Mouse (Mus musculus) liver, embryonic 15.5 days (tissue): ENCODE measurements around the gene Bcl6b. TPM values are rescaled to one million over a fixed set of nuclear protein-coding genes. Genes with fewer than 3 reads are reported as not detected.
A peak's percentile ranks its signal among the peaks of the same experiment; 100 is the strongest.

ENCODE experiments used
- ATAC-seq: fragments of 200-750 bp; cut with Nextera tagmentation; 2 replicates; pipeline ENCODE4 v1.8.0; 2017; ENCODE audit warnings: moderate number of reproducible peaks, mild to moderate bottlenecking, moderate library complexity; ENCODE audit not compliant: insufficient read depth
- H3K27ac ChIP-seq: fragments of 300-500 bp; sonication (generic); replicated peaks from 2 replicates; pipeline ENCODE4 v1.5.1; 2015; ENCODE audit warnings: mild to moderate bottlenecking, inconsistent platforms
- H3K27me3 ChIP-seq: fragments of 300-500 bp; sonication (generic); 2 replicates; pipeline ENCODE4 v1.6.1; 2015; ENCODE audit warnings: mild to moderate bottlenecking, inconsistent platforms
- H3K36me3 ChIP-seq: fragments of 300-500 bp; sonication (generic); replicated peaks from 2 replicates; pipeline ENCODE4 v1.6.1; 2015; ENCODE audit warnings: moderate library complexity, mild to moderate bottlenecking, inconsistent platforms
- H3K4me1 ChIP-seq: fragments of 300-500 bp; sonication (generic); replicated peaks from 2 replicates; pipeline ENCODE4 v1.6.1; 2015; ENCODE audit warnings: inconsistent platforms
- H3K4me2 ChIP-seq: fragments of 300-500 bp; sonication (generic); 2 replicates; pipeline ENCODE4 v1.6.1; 2015; ENCODE audit warnings: moderate library complexity, mild to moderate bottlenecking, inconsistent platforms
- H3K4me3 ChIP-seq: fragments of 300-500 bp; sonication (generic); replicated peaks from 2 replicates; pipeline ENCODE4 v1.5.1; 2015; ENCODE audit warnings: mild to moderate bottlenecking, inconsistent platforms
- H3K9ac ChIP-seq: fragments of 300-500 bp; sonication (generic); 2 replicates; pipeline ENCODE4 v1.6.1; 2015; ENCODE audit warnings: moderate library complexity, mild to moderate bottlenecking, inconsistent platforms
- H3K9me3 ChIP-seq: fragments of 300-500 bp; sonication (generic); replicated peaks from 2 replicates; pipeline ENCODE4 v1.6.1; 2016; ENCODE audit warnings: inconsistent platforms
- WGBS: fragments of 180-500 bp; shearing (Covaris S2); methylation state at CpG from one replicate; pipeline ENCODE4 v1.1.7; 2015; ENCODE audit warnings: mixed read lengths; ENCODE audit not compliant: insufficient replicate concordance; 5-methylcytosine and 5-hydroxymethylcytosine counted together
- polyA plus RNA-seq: library from polyadenylated mRNA; unstranded; fragments of >200 nt; fragmentation: Nextera tagmentation; extraction: Ambion mirVana; gene quantifications from 2 replicates; pipeline ENCODE4 v1.2.1, GENCODE M21; 2015

The Bcl6b gene
- polyA plus RNA-seq, 1 experiment from 2014 or later = 2.1 TPM

DNA sequence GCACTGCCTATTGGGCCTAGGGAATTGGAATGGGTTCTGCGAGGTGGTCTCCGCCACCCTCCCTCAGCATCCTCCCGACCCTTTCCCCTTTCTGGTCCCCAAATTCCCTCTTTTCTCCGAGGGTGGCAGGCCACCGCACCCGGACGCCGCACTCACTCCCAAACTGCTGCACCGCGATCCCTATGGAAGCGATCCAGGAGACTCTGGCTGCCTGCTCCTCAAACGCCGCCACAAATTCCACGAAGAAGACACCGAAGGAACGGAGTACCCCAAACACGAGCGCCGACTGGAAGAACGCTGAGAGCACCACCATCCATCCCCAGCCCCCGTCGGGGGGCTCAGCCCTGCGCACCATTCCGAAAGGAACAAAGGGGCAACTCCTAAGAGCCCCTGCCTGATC is 9.3 kb downstream of the Bcl6b start:
- Histone ChIP-seq H3K4me2 (peak overlapping the region; percentile 95), H3K9ac (peak overlapping the region; percentile 80), H3K9me3 (no peaks in the 10 kb centered on the region), H3K27ac (peak overlapping the region; percentile 98), H3K36me3 (no peaks in the 10 kb centered on the region), H3K4me3 (peak overlapping the region; percentile 68), H3K4me1 (peaks cover 72% of the 10 kb centered on the region), H3K27me3 (peaks cover 23% of the 10 kb centered on the region)
- 3% methylated on average over 24 of the region's 24 CpGs for WGBS
- ATAC-seq = no peak

DNA sequence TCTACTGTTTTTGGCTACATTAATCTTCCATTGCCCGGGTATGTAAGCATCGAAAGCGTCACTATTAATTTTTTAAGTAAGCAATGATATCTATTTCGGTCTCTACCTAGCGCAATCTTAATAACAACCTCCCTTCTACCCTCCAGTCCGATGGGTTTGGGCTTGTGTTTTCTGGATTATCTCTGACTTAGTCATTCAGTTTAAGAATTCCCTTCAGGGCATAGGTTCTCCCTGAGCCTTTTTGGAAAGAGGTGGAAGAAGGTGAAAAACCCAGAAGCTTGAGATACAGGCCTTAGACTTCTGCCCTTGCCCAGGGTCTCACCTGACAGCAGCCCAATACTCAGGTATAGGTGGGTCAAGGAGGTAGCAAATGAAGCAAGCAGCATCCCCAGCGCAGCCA is 9.7 kb downstream of the Bcl6b start:
- H3K27ac ChIP-seq = peak overlapping the region; percentile 98
- H3K9ac ChIP-seq = peak overlapping the region; percentile 80
- H3K4me1 ChIP-seq = peaks cover 71% of the 10 kb centered on the region
- 59% methylated on average over 7 of the region's 7 CpGs for WGBS
- H3K9me3 ChIP-seq = no peaks in the 10 kb centered on the region
- H3K4me2 ChIP-seq = peak overlapping the region; percentile 95
- H3K27me3 ChIP-seq = peaks cover 24% of the 10 kb centered on the region
- peak overlapping the region; percentile 68 for H3K4me3 ChIP-seq
- H3K36me3 ChIP-seq = no peaks in the 10 kb centered on the region
- no peak for ATAC-seq

DNA sequence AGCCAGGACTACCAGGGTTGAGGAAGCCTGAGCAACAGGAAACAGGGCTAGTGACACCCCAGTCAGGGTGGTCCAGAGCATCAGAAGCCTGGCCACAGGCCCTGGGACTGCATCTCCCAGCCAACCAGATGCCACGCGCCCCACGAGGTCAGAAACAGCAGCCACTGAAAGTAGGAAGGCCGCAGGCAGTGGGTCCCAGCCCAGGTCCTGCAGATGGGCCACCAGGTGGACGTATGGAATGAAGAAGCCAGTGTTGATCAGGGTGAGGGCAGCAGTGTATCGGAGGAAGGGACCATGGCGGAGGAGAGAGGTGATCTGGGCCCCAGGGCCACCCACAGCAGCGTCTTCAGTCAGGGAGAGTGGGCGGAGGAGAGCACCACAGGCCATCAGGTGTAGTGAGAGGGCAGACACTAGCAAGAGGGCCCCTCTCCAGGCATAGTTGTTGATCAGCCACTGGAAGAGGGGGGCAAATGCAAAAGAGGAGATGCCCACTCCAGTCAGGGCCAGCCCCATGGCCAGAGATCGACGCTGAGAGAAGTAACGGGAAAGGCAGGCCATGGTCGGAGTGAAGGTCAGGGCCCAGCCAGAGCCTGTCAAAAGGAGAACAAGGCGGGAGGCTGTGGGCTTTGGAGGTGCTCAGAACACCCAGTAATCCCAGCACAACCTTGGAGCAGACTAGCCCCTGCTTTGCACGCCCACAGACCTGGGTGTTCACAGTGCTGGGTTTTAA is 10.7 kb downstream of the Bcl6b start:
- no peaks in the 10 kb centered on the region for H3K9me3 ChIP-seq
- H3K9ac ChIP-seq = no peak overlapping the region
- peaks cover 33% of the 10 kb centered on the region for H3K27me3 ChIP-seq
- no peak overlapping the region for H3K27ac ChIP-seq
- 79% methylated on average over 15 of the region's 15 CpGs for WGBS
- no peak for ATAC-seq
- H3K36me3 ChIP-seq = no peaks in the 10 kb centered on the region
- peak overlapping the region; percentile 95 for H3K4me2 ChIP-seq
- peak overlapping the region; percentile 68 for H3K4me3 ChIP-seq
- peaks cover 71% of the 10 kb centered on the region for H3K4me1 ChIP-seq

DNA sequence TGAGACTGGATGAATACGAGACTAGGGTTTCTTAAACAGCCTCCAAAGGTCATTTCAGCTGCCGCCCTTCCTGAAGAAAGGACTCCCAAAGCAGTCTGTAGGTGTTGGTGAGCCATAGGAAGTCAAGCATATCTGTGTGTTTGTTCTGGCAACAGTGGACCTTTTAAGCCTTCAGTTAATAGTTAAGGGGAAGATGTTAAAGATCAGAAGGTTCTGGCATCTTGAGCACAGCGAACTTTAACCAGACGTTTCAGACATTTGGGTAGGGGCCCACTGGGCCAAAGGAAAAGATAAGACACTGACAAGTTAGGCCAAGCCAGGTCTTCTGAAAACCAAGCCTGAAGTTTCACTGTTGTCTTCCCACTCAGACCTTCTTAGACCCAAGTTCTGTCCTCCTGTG is 11.6 kb downstream of the Bcl6b start:
- 63% methylated on average over 4 of the region's 4 CpGs for WGBS
- Histone ChIP-seq H3K4me1 (peaks cover 67% of the 10 kb centered on the region), H3K4me3 (no peak overlapping the region)

DNA sequence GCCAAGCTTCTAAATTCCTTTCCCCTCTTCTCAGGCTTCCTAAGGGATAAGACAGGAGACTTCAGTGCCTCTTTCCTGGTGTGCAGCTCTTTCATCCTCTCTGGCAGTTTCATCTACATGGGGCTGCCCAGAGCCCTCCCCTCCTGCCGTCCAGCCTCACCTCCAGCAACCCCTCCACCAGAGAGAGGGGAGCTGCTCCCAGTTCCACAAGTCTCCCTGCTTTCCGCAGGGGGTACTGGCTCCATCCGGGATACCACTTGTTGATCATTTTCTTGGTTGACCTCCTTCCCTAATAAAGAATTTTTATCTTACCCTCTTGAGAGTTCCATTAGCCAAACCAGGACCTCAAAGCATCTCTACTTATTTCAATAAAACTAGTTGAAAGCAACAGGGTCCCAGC is 13.5 kb downstream of the Bcl6b start:
- peaks cover 59% of the 10 kb centered on the region for H3K27me3 ChIP-seq
- H3K27ac ChIP-seq = no peak overlapping the region
- 62% methylated on average over 3 of the region's 3 CpGs for WGBS

More for the DNA sequence above, 11.6 kb downstream of the Bcl6b start:
- ATAC-seq = no peak
- Histone ChIP-seq H3K9ac (no peak overlapping the region), H3K4me2 (no peak overlapping the region), H3K9me3 (no peaks in the 10 kb centered on the region), H3K27ac (no peak overlapping the region), H3K27me3 (peaks cover 41% of the 10 kb centered on the region), H3K36me3 (no peaks in the 10 kb centered on the region)

DNA sequence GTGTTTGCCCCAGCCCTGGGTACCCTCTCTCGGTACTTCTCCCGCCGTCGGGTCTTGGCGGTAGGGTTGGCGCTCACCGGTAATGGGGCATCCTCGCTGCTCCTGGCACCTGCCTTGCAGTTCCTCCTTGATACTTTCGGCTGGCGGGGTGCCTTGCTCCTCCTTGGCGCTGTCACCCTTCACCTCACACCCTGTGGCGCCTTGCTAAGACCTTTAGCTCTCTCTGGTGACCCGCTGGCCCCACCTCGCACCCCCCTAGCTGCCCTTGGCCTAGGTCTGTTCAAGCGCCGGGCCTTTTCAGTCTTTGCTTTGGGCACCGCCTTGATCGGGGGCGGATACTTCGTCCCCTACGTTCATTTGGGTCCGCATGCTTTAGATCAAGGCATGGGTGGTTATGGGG is 14.3 kb downstream of the Bcl6b start:
- H3K9me3 ChIP-seq = no peaks in the 10 kb centered on the region
- no peak overlapping the region for H3K4me3 ChIP-seq
- WGBS = 31% methylated on average over 22 of the region's 22 CpGs
- no peak overlapping the region for H3K27ac ChIP-seq
- no peak overlapping the region for H3K4me2 ChIP-seq
- H3K9ac ChIP-seq = no peak overlapping the region
- H3K4me1 ChIP-seq = peaks cover 40% of the 10 kb centered on the region
- no peak for ATAC-seq
- peaks cover 66% of the 10 kb centered on the region for H3K27me3 ChIP-seq
- no peaks in the 10 kb centered on the region for H3K36me3 ChIP-seq

More for the DNA sequence above, 13.5 kb downstream of the Bcl6b start:
- no peak for ATAC-seq
- Histone ChIP-seq H3K9me3 (no peaks in the 10 kb centered on the region), H3K36me3 (no peaks in the 10 kb centered on the region), H3K9ac (no peak overlapping the region), H3K4me3 (no peak overlapping the region), H3K4me2 (no peak overlapping the region), H3K4me1 (peaks cover 49% of the 10 kb centered on the region)

DNA sequence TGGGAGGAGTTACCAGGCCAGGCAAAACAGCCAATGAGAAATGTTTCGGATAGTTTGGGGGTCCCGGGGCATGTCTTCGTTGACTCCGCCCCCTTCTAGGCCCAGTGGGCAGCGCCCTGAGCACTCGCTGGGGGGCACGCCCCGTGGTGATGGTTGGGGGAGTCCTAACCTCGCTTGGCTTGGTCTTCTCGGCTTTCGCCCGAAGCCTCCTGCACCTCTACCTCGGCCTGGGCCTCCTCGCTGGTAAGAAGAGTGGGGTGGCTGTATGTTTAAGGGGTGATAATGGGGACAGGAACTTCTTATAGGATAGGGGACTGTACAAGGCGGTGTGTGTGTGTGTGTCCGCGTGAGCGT is 14.8 kb downstream of the Bcl6b start:
- Histone ChIP-seq H3K4me2 (peak overlapping the region; percentile 60), H3K4me1 (peaks cover 36% of the 10 kb centered on the region), H3K4me3 (peak overlapping the region; percentile 36; the same call in 1 of the 2 replicates), H3K27me3 (peaks cover 66% of the 10 kb centered on the region), H3K9ac (no peak overlapping the region), H3K9me3 (no peaks in the 10 kb centered on the region), H3K27ac (no peak overlapping the region), H3K36me3 (no peaks in the 10 kb centered on the region)
- no peak; the same call in 1 of the 2 replicates for ATAC-seq
- WGBS = 12% methylated on average over 18 of the region's 18 CpGs

DNA sequence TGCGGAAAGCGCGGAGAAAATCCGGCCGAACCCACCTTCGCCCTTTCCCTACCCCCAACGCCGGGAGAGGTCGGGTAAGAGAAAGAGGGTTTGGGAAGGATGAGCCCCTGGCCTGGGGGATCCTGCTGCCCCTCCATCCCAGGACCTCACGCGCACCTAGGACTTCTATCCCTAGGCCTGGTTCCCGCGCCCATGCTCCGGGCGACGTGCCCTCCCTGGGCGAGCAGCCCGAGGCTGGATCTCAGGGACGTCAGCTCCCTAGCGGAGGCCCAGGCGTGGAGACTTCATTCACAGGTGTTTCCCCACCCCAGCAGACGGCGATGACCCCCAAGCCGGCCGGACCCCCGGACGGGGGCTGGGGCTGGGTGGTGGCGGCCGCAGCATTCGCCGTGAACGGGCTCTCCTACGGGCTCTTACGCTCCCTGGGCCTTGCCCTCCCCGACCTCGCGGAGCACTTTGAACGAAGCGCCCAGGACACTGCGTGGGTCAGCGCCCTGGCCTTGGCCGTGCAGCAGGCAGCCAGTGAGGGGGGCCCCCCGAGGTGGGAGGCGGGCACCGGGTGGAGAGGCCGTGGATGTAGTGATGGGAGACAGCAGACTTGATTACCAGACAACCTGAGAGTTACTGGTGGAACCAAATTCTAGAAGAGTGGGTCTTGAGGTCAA is 15.3 kb downstream of the Bcl6b start:
- H3K4me1 ChIP-seq = peaks cover 31% of the 10 kb centered on the region
- peaks cover 66% of the 10 kb centered on the region for H3K27me3 ChIP-seq
- WGBS = 2% methylated on average over 46 of the region's 46 CpGs
- H3K9me3 ChIP-seq = no peaks in the 10 kb centered on the region
- H3K36me3 ChIP-seq = no peaks in the 10 kb centered on the region
- ATAC-seq = peak; percentile 29; the same call in 1 of the 2 replicates
- H3K27ac ChIP-seq = no peak overlapping the region
- H3K4me3 ChIP-seq = peak overlapping the region; percentile 36
- H3K4me2 ChIP-seq = peak overlapping the region; percentile 60
- H3K9ac ChIP-seq = no peak overlapping the region

DNA sequence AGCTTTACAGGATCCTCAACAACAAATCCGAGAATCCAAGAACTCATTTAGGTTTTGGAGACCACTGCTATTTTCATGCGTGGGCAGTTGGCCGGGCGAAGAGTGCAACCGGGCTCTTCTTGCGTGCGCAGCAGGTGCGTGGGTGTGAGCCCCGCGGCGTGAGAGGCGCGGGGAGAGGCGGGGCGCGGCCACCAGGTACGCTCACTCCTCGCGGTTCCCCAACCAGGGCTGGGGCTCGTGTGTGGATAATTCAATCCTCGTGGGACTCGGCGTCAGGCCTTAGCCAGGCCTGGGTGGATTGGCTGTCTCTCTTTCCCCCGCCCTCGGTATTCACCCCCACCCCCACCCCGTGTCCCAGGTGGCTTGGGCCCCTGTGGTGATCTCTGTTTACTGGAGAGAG is 15.9 kb downstream of the Bcl6b start:
- Histone ChIP-seq H3K27ac (no peak overlapping the region), H3K27me3 (peaks cover 66% of the 10 kb centered on the region), H3K4me2 (peak overlapping the region; percentile 60), H3K9ac (no peak overlapping the region), H3K4me1 (peaks cover 25% of the 10 kb centered on the region), H3K9me3 (no peaks in the 10 kb centered on the region), H3K4me3 (peak overlapping the region; percentile 36), H3K36me3 (no peaks in the 10 kb centered on the region)
- 8% methylated on average over 26 of the region's 26 CpGs for WGBS
- ATAC-seq = no peak

DNA sequence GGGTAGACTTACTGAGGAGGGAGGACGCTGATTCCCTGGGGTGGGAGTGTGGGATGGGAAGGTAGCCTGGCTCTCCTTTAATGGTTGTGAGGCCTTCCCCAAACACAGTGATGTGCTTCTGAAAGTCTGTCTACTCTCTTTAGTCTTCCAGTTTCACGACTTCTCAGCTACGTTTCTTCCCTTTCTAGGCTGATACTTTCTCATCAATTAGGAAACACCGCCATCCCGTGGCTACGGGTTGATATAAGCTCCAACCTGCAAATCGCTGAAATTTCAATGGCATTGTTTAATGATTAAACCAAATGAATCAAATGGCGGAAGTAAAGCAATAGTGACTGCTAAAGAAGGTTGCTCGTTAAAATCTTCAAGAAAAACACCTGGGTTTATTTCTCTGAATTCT is 16.7 kb downstream of the Bcl6b start:
- Histone ChIP-seq H3K4me1 (peaks cover 16% of the 10 kb centered on the region), H3K9ac (no peak overlapping the region), H3K27me3 (peaks cover 66% of the 10 kb centered on the region), H3K27ac (no peak overlapping the region), H3K36me3 (no peaks in the 10 kb centered on the region), H3K4me2 (no peak overlapping the region), H3K9me3 (no peaks in the 10 kb centered on the region), H3K4me3 (no peak overlapping the region)
- no peak for ATAC-seq
- WGBS = 9% methylated on average over 9 of the region's 9 CpGs

DNA sequence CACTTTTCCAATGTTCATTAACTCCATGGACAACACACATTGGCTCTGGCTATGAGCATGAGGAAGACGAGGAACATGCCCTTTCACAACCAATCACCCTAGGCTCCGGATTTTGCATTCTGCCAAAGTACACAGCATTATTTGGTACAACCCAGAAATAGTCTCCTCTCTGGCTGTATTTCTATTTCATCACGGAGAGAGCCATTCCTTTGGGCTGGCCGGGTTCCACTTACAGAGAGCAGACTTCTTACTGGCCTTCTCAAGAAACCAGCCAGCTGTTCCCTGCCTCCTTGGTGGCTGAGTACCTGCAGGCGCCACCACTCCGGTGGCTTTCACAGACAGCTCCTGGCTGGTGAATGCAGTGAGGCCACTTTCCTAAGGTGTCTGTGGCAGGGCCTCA is 17.2 kb downstream of the Bcl6b start, which contains the start of gene Slc16a11:
Slc16a11 (plus strand) TSS at position 330 of the 400 bp plus-strand sequence.
- no peaks in the 10 kb centered on the region for H3K36me3 ChIP-seq
- WGBS = 50% methylated on average over 6 of the region's 6 CpGs
- H3K9ac ChIP-seq = no peak within 1 kb of the TSS
- H3K4me1 ChIP-seq = peaks cover 16% of the 10 kb centered on the region
- peaks cover 66% of the 10 kb centered on the region for H3K27me3 ChIP-seq
- H3K4me3 ChIP-seq = no peak within 1 kb of the TSS
- H3K4me2 ChIP-seq = peak within 1 kb of the TSS; percentile 60
- ATAC-seq = no peak
- H3K9me3 ChIP-seq = no peaks in the 10 kb centered on the region
- H3K27ac ChIP-seq = no peak within 1 kb of the TSS
